Mouse (Mus musculus) lung, embryonic 14.5 days (tissue): Measurements from ENCODE around the gene Plxnb2. TPM values are rescaled to one million over a fixed set of nuclear protein-coding genes. Genes with fewer than 3 reads are reported as not detected.

ENCODE experiments used
- ATAC-seq: fragments of 200-750 bp; cut with Nextera tagmentation; 2 replicates; pipeline ENCODE4 v1.8.0; 2017; ENCODE audit warnings: mild to moderate bottlenecking, moderate TSS enrichment, moderate library complexity; ENCODE audit not compliant: insufficient read depth
- DNase-seq: peaks from one replicate; pipeline ENCODE4 v3.0.0-alpha.2; 2015
- H3K27ac ChIP-seq: fragments of 300-500 bp; sonication (generic); 2 replicates; pipeline ENCODE4 v1.5.1; 2014; ENCODE audit warnings: low read depth, mild to moderate bottlenecking, moderate library complexity
- H3K27me3 ChIP-seq: fragments of 300-500 bp; sonication (generic); 2 replicates; pipeline ENCODE4 v1.6.1; 2014; ENCODE audit warnings: low read length, control low read depth; ENCODE audit not compliant: insufficient read depth
- H3K36me3 ChIP-seq: fragments of 300-500 bp; sonication (generic); 2 replicates; pipeline ENCODE4 v1.6.1; 2014; ENCODE audit warnings: control low read depth; ENCODE audit not compliant: insufficient read depth
- H3K4me1 ChIP-seq: fragments of 300-500 bp; sonication (generic); 2 replicates; pipeline ENCODE4 v1.6.1; 2014; ENCODE audit warnings: antibody characterized with exemption, control low read depth; ENCODE audit not compliant: insufficient read depth
- H3K4me2 ChIP-seq: fragments of 300-500 bp; sonication (generic); 2 replicates; pipeline ENCODE4 v1.6.1; 2014; ENCODE audit warnings: mild to moderate bottlenecking
- H3K4me3 ChIP-seq: fragments of 300-500 bp; sonication (generic); 2 replicates; pipeline ENCODE4 v1.5.1; 2014; ENCODE audit warnings: low read depth, low read length
- H3K9ac ChIP-seq: fragments of 300-500 bp; sonication (generic); 2 replicates; pipeline ENCODE4 v1.6.1; 2014
- H3K9me3 ChIP-seq: fragments of 300-500 bp; sonication (generic); 2 replicates; pipeline ENCODE4 v1.6.1; 2016; ENCODE audit warnings: low read depth, low read length, control low read depth
- CTCF ChIP-seq: IDR thresholded peaks from 2 replicates; pipeline ENCODE4 v1.5.1; 2016; ENCODE audit warnings: antibody characterized with exemption, low read depth
- WGBS: fragments of 180-500 bp; shearing (Covaris S2); extraction: QIAGEN DNeasy Blood & Tissue Kit; methylation state at CpG from one replicate; pipeline ENCODE4 v1.1.7; 2014; 5-methylcytosine and 5-hydroxymethylcytosine counted together
- microRNA-seq: library from miRNA; unstranded; fragments of <30 nt; microRNA quantifications from one replicate; pipeline ENCODE4, GENCODE M21; 2016; ENCODE audit warnings: borderline number of aligned reads
- polyA plus RNA-seq: library from polyadenylated mRNA; unstranded; fragments of >200 nt; fragmentation: Nextera tagmentation; extraction: Ambion mirVana; gene quantifications from 2 replicates; pipeline ENCODE4 v1.2.1, GENCODE M21; 2014

Gene Plxnb2
- polyA plus RNA-seq, 1 experiment from 2014 or later: 156 TPM

DNA sequence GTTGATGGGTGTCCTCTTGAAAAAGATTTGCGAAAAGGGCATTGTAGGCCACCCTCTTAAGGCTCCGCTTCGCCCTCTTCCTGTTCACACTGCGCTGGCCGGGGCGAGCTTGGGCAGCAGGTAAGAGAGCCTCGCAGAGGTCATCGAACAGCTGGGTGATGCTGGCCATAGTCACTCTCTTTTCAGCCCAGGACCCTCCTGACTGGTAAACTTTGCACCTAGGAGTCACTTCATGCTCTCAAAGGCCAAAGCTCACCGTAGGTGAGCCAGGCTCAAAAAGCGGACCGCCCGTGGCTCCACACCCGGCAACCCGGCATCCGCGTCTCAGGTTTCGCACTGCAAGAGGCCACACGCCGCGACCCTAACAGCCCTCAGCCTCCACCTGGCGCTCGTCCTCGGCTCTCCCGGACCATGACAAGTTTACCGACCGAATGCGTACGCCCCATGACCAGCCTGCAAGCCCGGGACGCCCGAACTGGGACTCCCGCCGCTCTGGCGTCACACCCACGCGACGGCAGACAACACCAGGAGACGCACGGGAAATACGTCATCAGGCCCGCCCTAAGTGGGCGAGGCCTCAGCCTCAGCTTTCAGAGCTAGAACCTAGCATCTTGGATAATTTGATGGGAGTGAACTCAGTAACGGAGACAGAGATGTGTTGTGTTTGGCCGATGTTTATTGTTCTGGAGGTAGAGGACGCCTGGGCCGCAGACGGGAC lies 57.8 kb downstream of the Plxnb2 start, which contains the start of gene Tubgcp6:
Gene Tubgcp6, minus strand, starts transcription at position 464 of the 718 bp plus-strand sequence.
- Histone ChIP-seq H3K4me2 (peak within 1 kb of the TSS; percentile 82), H3K9me3 (no peaks in the 10 kb centered on the region), H3K9ac (peak within 1 kb of the TSS; percentile 72), H3K4me3 (peak within 1 kb of the TSS; percentile 85), H3K36me3 (peaks cover 30% of the 10 kb centered on the region), H3K4me1 (peaks cover 11% of the 10 kb centered on the region; the same call in 1 of the 2 replicates), H3K27me3 (no peaks in the 10 kb centered on the region), H3K27ac (peak within 1 kb of the TSS; percentile 63)
- ATAC-seq (peak; percentile 87), DNase-seq (peak; percentile 99)
- WGBS: under 1% methylated on average over 47 of the region's 47 CpGs
- TF ChIP-seq CTCF: no peak

DNA sequence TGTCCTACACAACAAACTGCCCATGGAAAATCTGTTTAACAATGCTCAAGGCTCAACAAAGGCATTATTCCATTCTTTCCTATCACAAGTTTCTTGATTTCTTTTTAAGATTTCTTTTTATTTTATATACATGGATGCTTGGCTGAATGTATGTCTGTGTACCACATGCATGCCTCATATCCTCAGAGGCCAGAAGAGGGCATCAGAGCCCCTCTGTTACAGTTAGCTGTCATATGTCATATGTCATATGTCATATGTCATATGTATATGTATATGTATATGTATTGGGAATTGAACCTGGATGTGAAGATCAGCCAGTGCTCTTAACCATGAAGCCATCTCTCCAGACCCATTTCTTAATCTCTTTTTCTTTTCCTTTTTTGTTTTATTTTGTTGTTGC lies 62.6 kb downstream of the Plxnb2 start:
- ATAC-seq (no peak), DNase-seq (peak; percentile 37)
- H3K36me3 ChIP-seq: peaks cover 59% of the 10 kb centered on the region
- H3K9me3 ChIP-seq: no peaks in the 10 kb centered on the region
- no peak overlapping the region for H3K9ac ChIP-seq
- no peak overlapping the region for H3K4me3 ChIP-seq
- no peak overlapping the region for H3K27ac ChIP-seq
- H3K4me2 ChIP-seq: no peak overlapping the region
- H3K27me3 ChIP-seq: no peaks in the 10 kb centered on the region
- TF ChIP-seq CTCF: peak; percentile 23; the same call in 1 of the 2 replicates
- peaks cover 8% of the 10 kb centered on the region; the same call in 1 of the 2 replicates for H3K4me1 ChIP-seq

DNA sequence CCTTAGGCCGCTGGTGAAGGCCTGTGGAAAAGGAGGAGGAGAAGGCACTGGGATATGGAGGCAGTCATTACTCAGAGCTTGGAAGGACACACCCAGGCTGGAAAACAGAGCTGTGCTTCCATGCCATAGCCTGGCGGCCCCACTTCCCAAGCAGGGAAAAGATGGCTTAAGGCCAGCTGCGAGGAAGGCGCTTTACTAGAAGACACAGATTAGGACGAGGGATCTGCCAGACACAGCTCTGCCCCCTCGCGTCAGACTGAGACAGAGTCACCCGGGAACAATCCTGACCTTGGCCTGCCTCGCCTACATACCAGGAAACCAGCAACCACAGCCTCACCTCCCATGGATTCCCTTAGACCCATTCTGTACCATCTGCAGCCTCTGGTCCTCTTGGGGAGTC lies 70.4 kb downstream of the Plxnb2 start:
- Histone ChIP-seq H3K27me3 (no peaks in the 10 kb centered on the region), H3K4me1 (no peaks in the 10 kb centered on the region), H3K36me3 (peaks cover 95% of the 10 kb centered on the region), H3K4me3 (no peak overlapping the region), H3K9ac (no peak overlapping the region), H3K4me2 (no peak overlapping the region), H3K9me3 (no peaks in the 10 kb centered on the region), H3K27ac (no peak overlapping the region)
- ATAC-seq (no peak), DNase-seq (no peak)
- no peak for TF ChIP-seq CTCF
- 76% methylated on average over 9 of the region's 9 CpGs for WGBS

DNA sequence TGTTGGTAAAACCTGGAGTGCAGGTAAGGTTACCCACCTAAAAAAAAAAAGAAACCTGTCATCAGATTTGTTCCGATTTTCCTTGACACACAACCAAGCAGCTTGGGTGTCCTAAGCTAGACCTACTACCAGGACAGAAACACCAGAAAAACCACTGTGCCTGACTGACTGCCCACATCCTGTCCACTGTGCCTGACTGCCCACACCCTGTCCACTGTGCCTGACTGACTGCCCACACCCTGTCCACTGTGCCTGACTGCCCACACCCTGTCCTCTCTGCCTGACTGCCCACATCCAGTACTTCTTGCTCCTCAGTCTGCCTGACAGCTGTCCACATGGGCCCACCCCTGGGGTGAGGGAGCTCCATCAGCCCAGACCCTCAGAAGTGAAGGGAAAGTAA lies 73.6 kb downstream of the Plxnb2 start:
- Histone ChIP-seq H3K4me3 (no peak overlapping the region), H3K4me1 (no peaks in the 10 kb centered on the region), H3K9ac (no peak overlapping the region), H3K36me3 (peaks cover 99% of the 10 kb centered on the region), H3K4me2 (no peak overlapping the region), H3K27ac (no peak overlapping the region), H3K9me3 (no peaks in the 10 kb centered on the region), H3K27me3 (no peaks in the 10 kb centered on the region)
- TF ChIP-seq CTCF: no peak
- no peak for ATAC-seq
- WGBS: 91% methylated on average over 1 of the region's 1 CpGs
- no peak for DNase-seq

DNA sequence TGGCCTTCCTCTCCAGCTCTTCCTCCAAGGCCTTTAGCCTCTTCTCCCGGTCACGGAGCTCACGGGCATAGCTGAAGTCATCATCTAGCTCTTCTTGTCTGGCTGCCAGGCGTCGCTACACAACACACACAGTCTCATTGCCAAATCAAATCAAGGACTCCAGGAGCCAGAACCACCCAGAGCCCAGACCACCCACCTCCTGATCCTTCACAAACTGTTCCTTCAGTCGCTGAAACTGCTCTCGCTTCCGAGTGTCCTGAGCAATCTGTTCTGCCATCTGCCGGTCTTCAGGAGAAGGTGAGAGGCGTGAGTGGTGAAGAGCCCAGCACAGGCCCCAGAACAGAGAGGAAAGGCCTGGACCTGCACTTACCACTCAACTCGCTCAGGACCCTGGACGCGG lies 74.5 kb downstream of the Plxnb2 start:
- no peak overlapping the region for H3K4me3 ChIP-seq
- no peaks in the 10 kb centered on the region for H3K27me3 ChIP-seq
- H3K9ac ChIP-seq: no peak overlapping the region
- H3K27ac ChIP-seq: no peak overlapping the region
- 84% methylated on average over 13 of the region's 13 CpGs for WGBS
- DNase-seq (no peak), ATAC-seq (no peak)
- TF ChIP-seq CTCF: no peak
- no peak overlapping the region for H3K4me2 ChIP-seq
- no peaks in the 10 kb centered on the region for H3K9me3 ChIP-seq
- H3K4me1 ChIP-seq: no peaks in the 10 kb centered on the region
- H3K36me3 ChIP-seq: peaks cover 99% of the 10 kb centered on the region

Small RNAs within 50 kb of the gene (microRNA-seq; reads per million reads assigned to microRNA genes)
- gene Mir6958: 1.4 reads per million
- 0.71 reads per million for gene Mir7118

Other genes with a start within 250 kb of the Plxnb2 start
- not detected in 2 replicates for gene Ttll8, start 226.4 kb downstream of the Plxnb2 start, polyA plus RNA-seq
- gene Mlc1, start 201.8 kb downstream of the Plxnb2 start, polyA plus RNA-seq: not detected in 2 replicates
- 0.89 TPM in 1 of 2 replicates, not detected in the other for gene Mov10l1, start 197.9 kb downstream of the Plxnb2 start, polyA plus RNA-seq
- 0.22 and 0.34 TPM in 2 replicates for gene Panx2, start 121.1 kb downstream of the Plxnb2 start, polyA plus RNA-seq
- 48.6 and 51.6 TPM in 2 replicates for gene Trabd, start 105.7 kb downstream of the Plxnb2 start, polyA plus RNA-seq
- gene Selenoo, start 91.7 kb downstream of the Plxnb2 start, polyA plus RNA-seq: 18.7 and 21.5 TPM in 2 replicates
- 18.4 and 19.8 TPM in 2 replicates for gene Tubgcp6, start 57.7 kb downstream of the Plxnb2 start, polyA plus RNA-seq
- gene Hdac10, start 52.1 kb downstream of the Plxnb2 start, polyA plus RNA-seq: 18.8 and 19.7 TPM in 2 replicates
- 11.4 and 11.9 TPM in 2 replicates for gene Mapk12, start 40.1 kb downstream of the Plxnb2 start, polyA plus RNA-seq
- 11.3 and 13.3 TPM in 2 replicates for gene Mapk11, start 31.2 kb downstream of the Plxnb2 start, polyA plus RNA-seq
- 9.2 and 11.0 TPM in 2 replicates for gene Dennd6b, start 15.7 kb upstream of the Plxnb2 start, polyA plus RNA-seq
- gene Ppp6r2, start 30.8 kb upstream of the Plxnb2 start, polyA plus RNA-seq: 25.6 and 27.8 TPM in 2 replicates
- gene Sbf1, start 134.5 kb upstream of the Plxnb2 start, polyA plus RNA-seq: 56.5 and 71.3 TPM in 2 replicates
- gene Adm2, start 141.9 kb upstream of the Plxnb2 start, polyA plus RNA-seq: 0.33 and 0.53 TPM in 2 replicates
- not detected in 2 replicates for gene Miox, start 153.6 kb upstream of the Plxnb2 start, polyA plus RNA-seq
- 59.1 and 63.7 TPM in 2 replicates for gene Lmf2, start 174.9 kb upstream of the Plxnb2 start, polyA plus RNA-seq
- 157 and 168 TPM in 2 replicates for gene Ncaph2, start 174.9 kb upstream of the Plxnb2 start, polyA plus RNA-seq
- gene Sco2, start 193.1 kb upstream of the Plxnb2 start, polyA plus RNA-seq: 4.5 and 7.5 TPM in 2 replicates
- gene Tymp, start 196.3 kb upstream of the Plxnb2 start, polyA plus RNA-seq: 0.96 and 1.5 TPM in 2 replicates
- gene Odf3b, start 198.5 kb upstream of the Plxnb2 start, polyA plus RNA-seq: 1.1 and 1.3 TPM in 2 replicates
- gene Klhdc7b, start 204.1 kb upstream of the Plxnb2 start, polyA plus RNA-seq: not detected in 2 replicates
- not detected in 2 replicates for gene Syce3, start 229.7 kb upstream of the Plxnb2 start, polyA plus RNA-seq
- 0.54 and 2.3 TPM in 2 replicates for gene Cpt1b, start 245.1 kb upstream of the Plxnb2 start, polyA plus RNA-seq
- gene C730034F03Rik, start 248.8 kb upstream of the Plxnb2 start, polyA plus RNA-seq: 1.9 and 3.0 TPM in 2 replicates
- 0.15 TPM in 1 of 2 replicates, not detected in the other for gene Gm44502, start 248.9 kb upstream of the Plxnb2 start, polyA plus RNA-seq
- 45.9 and 48.3 TPM in 2 replicates for gene Chkb, start 249.1 kb upstream of the Plxnb2 start, polyA plus RNA-seq